Mouse (Mus musculus) stomach, embryonic 14.5 days (tissue): ENCODE results near the gene Wnt4. TPM values are rescaled to one million over a fixed set of nuclear protein-coding genes. Genes with fewer than 3 reads are reported as not detected.

Experiments used
- ATAC-seq: fragments of 200-750 bp; cut with Nextera tagmentation; 2 replicates; pipeline ENCODE4 v1.8.0; 2017; ENCODE audit warnings: low read depth, moderate TSS enrichment; ENCODE audit not compliant: insufficient number of reproducible peaks, insufficient read depth, low FRiP score
- H3K27ac ChIP-seq: fragments of 300-500 bp; sonication (generic); 2 replicates; pipeline ENCODE4 v1.5.1; 2014; ENCODE audit warnings: mild to moderate bottlenecking, low read length, moderate library complexity, mixed read lengths
- H3K27me3 ChIP-seq: fragments of 300-500 bp; sonication (generic); 2 replicates; pipeline ENCODE4 v1.6.1; 2014; ENCODE audit warnings: low read length, control low read depth, mixed read lengths; ENCODE audit not compliant: control insufficient read depth, insufficient read depth
- H3K36me3 ChIP-seq: fragments of 300-500 bp; sonication (generic); 2 replicates; pipeline ENCODE4 v1.6.1; 2014; ENCODE audit warnings: mild to moderate bottlenecking, control low read depth, low read length, moderate library complexity, mixed read lengths; ENCODE audit not compliant: control insufficient read depth, insufficient read depth
- H3K4me1 ChIP-seq: fragments of 300-500 bp; sonication (generic); 2 replicates; pipeline ENCODE4 v1.6.1; 2014; ENCODE audit warnings: low read length, control low read depth, mixed read lengths; ENCODE audit not compliant: control insufficient read depth, insufficient read depth
- H3K4me2 ChIP-seq: fragments of 300-500 bp; sonication (generic); replicated peaks from 2 replicates; pipeline ENCODE4 v1.6.1; 2014; ENCODE audit warnings: low read depth, low read length, control low read depth
- H3K4me3 ChIP-seq: fragments of 300-500 bp; sonication (generic); 2 replicates; pipeline ENCODE4 v1.5.1; 2014; ENCODE audit warnings: low read depth, low read length, control low read depth
- H3K9ac ChIP-seq: fragments of 300-500 bp; sonication (generic); replicated peaks from 2 replicates; pipeline ENCODE4 v1.6.1; 2014; ENCODE audit warnings: low read depth, mild to moderate bottlenecking, control low read depth, low read length, moderate library complexity, mixed read lengths
- H3K9me3 ChIP-seq: fragments of 300-500 bp; sonication (generic); 2 replicates; pipeline ENCODE4 v1.6.1; 2016; ENCODE audit warnings: low read depth, low read length, control low read depth; ENCODE audit not compliant: control insufficient read depth
- WGBS: fragments of 180-500 bp; shearing (Covaris S2); extraction: QIAGEN DNeasy Blood & Tissue Kit; methylation state at CpG from one replicate; pipeline ENCODE4 v1.1.7; 2014; 5-methylcytosine and 5-hydroxymethylcytosine counted together
- polyA plus RNA-seq: library from polyadenylated mRNA; unstranded; fragments of >200 nt; fragmentation: Nextera tagmentation; extraction: Ambion mirVana; gene quantifications from 2 replicates; pipeline ENCODE4 v1.2.1, GENCODE M21; 2014

Gene Wnt4
- polyA plus RNA-seq, 1 experiment from 2014 or later = 6.1 TPM

DNA sequence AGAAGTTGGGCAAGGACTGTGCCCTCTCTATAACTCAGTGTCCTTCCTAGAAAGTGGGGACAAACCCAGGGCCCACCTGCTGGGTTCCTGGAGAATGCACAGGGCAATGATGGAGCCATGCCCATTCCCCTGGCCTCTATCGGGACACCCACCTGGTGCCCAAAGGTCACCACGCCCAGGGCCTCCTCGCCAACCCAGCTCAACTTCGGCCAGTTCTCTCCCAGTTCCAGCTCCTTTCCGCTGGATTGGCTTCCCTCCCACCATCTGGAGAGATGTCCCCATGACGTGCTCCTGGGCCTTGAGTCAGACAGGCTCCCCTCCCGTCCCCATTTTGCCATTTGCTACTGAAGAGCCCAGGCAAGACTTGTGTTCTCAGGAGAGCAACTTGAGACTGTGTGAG lies 15.3 kb downstream of the Wnt4 start:
- no peaks in the 10 kb centered on the region for H3K9me3 ChIP-seq

GRCm38 (mm10) chr4:137294032-137294431 lies 16.7 kb downstream of the Wnt4 start:
- H3K9ac ChIP-seq = no peak overlapping the region
- no peak for ATAC-seq

More for the DNA sequence above, 15.3 kb downstream of the Wnt4 start:
- Histone ChIP-seq H3K4me2 (no peak overlapping the region), H3K36me3 (no peaks in the 10 kb centered on the region), H3K4me1 (no peaks in the 10 kb centered on the region), H3K27ac (no peak overlapping the region), H3K4me3 (no peak overlapping the region), H3K9ac (no peak overlapping the region), H3K27me3 (no peaks in the 10 kb centered on the region)
- no peak for ATAC-seq
- WGBS = 81% methylated on average over 7 of the region's 7 CpGs

DNA sequence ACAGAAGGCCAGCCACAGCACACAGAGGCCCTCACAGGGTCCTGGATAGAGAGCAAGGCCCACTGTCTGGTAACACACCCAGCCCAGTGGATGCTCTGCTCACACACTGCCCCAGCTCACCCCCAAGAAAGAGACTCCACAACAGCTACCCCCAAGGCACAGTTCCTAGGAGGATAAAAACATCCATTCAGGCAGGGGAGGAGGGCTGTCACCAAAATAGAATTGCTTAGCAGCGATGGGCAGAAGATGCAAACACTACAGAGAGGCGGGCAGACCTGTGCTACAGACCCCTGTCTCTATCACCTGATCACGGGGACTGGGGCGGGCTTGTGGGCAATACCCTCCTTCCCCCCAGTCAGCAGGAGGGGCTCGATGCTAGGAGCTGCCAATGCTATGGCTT lies 17.2 kb downstream of the Wnt4 start:
- no peak overlapping the region for H3K4me3 ChIP-seq
- H3K27ac ChIP-seq = no peak overlapping the region
- H3K9me3 ChIP-seq = no peaks in the 10 kb centered on the region
- no peaks in the 10 kb centered on the region for H3K36me3 ChIP-seq
- no peak overlapping the region for H3K4me2 ChIP-seq
- H3K9ac ChIP-seq = no peak overlapping the region
- ATAC-seq = no peak
- no peaks in the 10 kb centered on the region for H3K4me1 ChIP-seq
- H3K27me3 ChIP-seq = no peaks in the 10 kb centered on the region
- WGBS = 77% methylated on average over 5 of the region's 5 CpGs

More at GRCm38 (mm10) chr4:137294032-137294431, 16.7 kb downstream of the Wnt4 start:
- 68% methylated on average over 7 of the region's 7 CpGs for WGBS
- H3K4me2 ChIP-seq = no peak overlapping the region
- H3K36me3 ChIP-seq = no peaks in the 10 kb centered on the region
- no peaks in the 10 kb centered on the region for H3K9me3 ChIP-seq
- H3K27me3 ChIP-seq = no peaks in the 10 kb centered on the region
- H3K27ac ChIP-seq = no peak overlapping the region
- H3K4me1 ChIP-seq = no peaks in the 10 kb centered on the region
- H3K4me3 ChIP-seq = no peak overlapping the region

DNA sequence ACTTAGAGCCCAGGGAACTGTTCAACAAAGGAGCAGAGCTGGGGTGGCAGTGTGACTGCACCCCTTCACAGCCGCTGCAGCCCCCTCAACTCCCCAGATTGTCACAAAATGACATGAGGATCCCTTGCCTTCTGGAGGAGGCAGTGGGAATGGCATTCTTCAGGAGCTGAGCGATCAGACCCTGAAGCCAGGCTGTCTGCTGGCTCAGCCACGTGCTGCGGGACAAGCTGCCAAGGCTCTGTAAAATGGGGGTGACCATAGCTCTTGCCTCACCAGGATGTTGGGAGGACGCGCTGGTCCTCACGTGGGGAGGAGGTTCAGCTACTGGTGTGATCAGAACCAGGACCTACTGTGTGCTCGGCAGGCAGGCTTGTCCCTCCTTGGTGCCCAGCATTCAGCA lies 17.7 kb downstream of the Wnt4 start:
- WGBS = 84% methylated on average over 8 of the region's 8 CpGs
- no peak overlapping the region for H3K4me2 ChIP-seq
- no peak overlapping the region for H3K4me3 ChIP-seq
- H3K27me3 ChIP-seq = no peaks in the 10 kb centered on the region
- H3K27ac ChIP-seq = no peak overlapping the region
- no peak for ATAC-seq
- H3K4me1 ChIP-seq = no peaks in the 10 kb centered on the region
- no peak overlapping the region for H3K9ac ChIP-seq
- H3K36me3 ChIP-seq = no peaks in the 10 kb centered on the region
- H3K9me3 ChIP-seq = no peaks in the 10 kb centered on the region

GRCm38 (mm10) chr4:137297611-137298010 lies 20.3 kb downstream of the Wnt4 start:
- Histone ChIP-seq H3K4me2 (no peak overlapping the region), H3K9me3 (no peaks in the 10 kb centered on the region), H3K9ac (no peak overlapping the region), H3K27me3 (no peaks in the 10 kb centered on the region), H3K4me1 (peaks cover 2% of the 10 kb centered on the region; the same call in 1 of the 2 replicates), H3K27ac (no peak overlapping the region), H3K4me3 (no peak overlapping the region), H3K36me3 (no peaks in the 10 kb centered on the region)
- no peak for ATAC-seq
- 72% methylated on average over 4 of the region's 4 CpGs for WGBS

- Histone ChIP-seq H3K27ac (no peak overlapping the region), H3K4me2 (no peak overlapping the region), H3K9ac (no peak overlapping the region), H3K4me3 (no peak overlapping the region), H3K36me3 (no peaks in the 10 kb centered on the region), H3K27me3 (no peaks in the 10 kb centered on the region), H3K9me3 (no peaks in the 10 kb centered on the region), H3K4me1 (peaks cover 2% of the 10 kb centered on the region; the same call in 1 of the 2 replicates)
- WGBS = 79% methylated on average over 8 of the region's 8 CpGs
- no peak for ATAC-seq
Measured at GRCm38 (mm10) chr4:137298406-137298805, 21.1 kb downstream of the Wnt4 start.

GRCm38 (mm10) chr4:137300227-137300626 lies 22.9 kb downstream of the Wnt4 start:
- Histone ChIP-seq H3K9ac (no peak overlapping the region), H3K27ac (no peak overlapping the region), H3K9me3 (no peaks in the 10 kb centered on the region), H3K4me3 (no peak overlapping the region), H3K36me3 (no peaks in the 10 kb centered on the region), H3K4me2 (no peak overlapping the region), H3K27me3 (no peaks in the 10 kb centered on the region), H3K4me1 (peaks cover 2% of the 10 kb centered on the region; the same call in 1 of the 2 replicates)
- ATAC-seq = no peak
- WGBS = 87% methylated on average over 13 of the region's 13 CpGs

- no peak for ATAC-seq
- H3K9me3 ChIP-seq = no peaks in the 10 kb centered on the region
Measured at GRCm38 (mm10) chr4:137301635-137302034, 24.3 kb downstream of the Wnt4 start.

GRCm38 (mm10) chr4:137304106-137304505 lies 26.8 kb downstream of the Wnt4 start:
- H3K4me3 ChIP-seq = no peak overlapping the region
- no peaks in the 10 kb centered on the region for H3K27me3 ChIP-seq
- no peaks in the 10 kb centered on the region for H3K9me3 ChIP-seq
- no peaks in the 10 kb centered on the region for H3K36me3 ChIP-seq
- WGBS = 83% methylated on average over 7 of the region's 7 CpGs
- no peak overlapping the region for H3K27ac ChIP-seq
- H3K9ac ChIP-seq = no peak overlapping the region
- H3K4me2 ChIP-seq = no peak overlapping the region
- peaks cover 23% of the 10 kb centered on the region for H3K4me1 ChIP-seq
- ATAC-seq = no peak

More at GRCm38 (mm10) chr4:137301635-137302034, 24.3 kb downstream of the Wnt4 start:
- Histone ChIP-seq H3K4me3 (no peak overlapping the region), H3K4me1 (peaks cover 15% of the 10 kb centered on the region), H3K27me3 (no peaks in the 10 kb centered on the region), H3K27ac (no peak overlapping the region), H3K9ac (no peak overlapping the region), H3K4me2 (no peak overlapping the region), H3K36me3 (no peaks in the 10 kb centered on the region)
- 59% methylated on average over 16 of the region's 16 CpGs for WGBS
